Comparison of ENCODE assay signal across 24 mouse cellular contexts in genomic region chr2:132455029-132455428, GRCm38 (mm10).
DNase-seq lines count a peak whose midpoint lies in the region; ATAC-seq and TF ChIP-seq lines count a peak whose summit lies in the region.
"Had no signal": no experiment of that assay in that cellular context is flagged by ENCODE, and none has a peak within 500 bp of the region (broad histone marks: within the 10 kb centered on the region; RNA-seq: fewer than 3 reads in every experiment).

No protein-coding gene starts in this region.

- no peak for TF ChIP-seq CTCF in layer of hippocampus, adult 2 months (conservative IDR thresholded peaks at IDR 0.05)

- H3K9me3 ChIP-seq in forebrain, embryonic 13.5 days (replicated peaks), result no peaks in the 10 kb centered on the region
- no peaks in the 10 kb centered on the region for H3K9me3 ChIP-seq in forebrain, embryonic 10.5 days
- H3K9me3 ChIP-seq: embryonic facial prominence, embryonic 15.5 days; forebrain, embryonic 12.5 days; heart, embryonic 12.5 days; hindbrain, embryonic 10.5 days; intestine, embryonic 15.5 days had no signal

- H3K4me1 ChIP-seq in forebrain, embryonic 13.5 days, result 0 out of 2 replicates have a peak, but pooled peaks cover 8% of the 10 kb centered on the region
- peaks cover 15% of the 10 kb centered on the region for H3K4me1 ChIP-seq in forebrain, embryonic 10.5 days
- H3K4me1 ChIP-seq: embryonic facial prominence, embryonic 15.5 days; heart, embryonic 12.5 days; intestine, embryonic 15.5 days had no signal

- no peak overlapping the region for H3K27ac ChIP-seq in forebrain, embryonic 13.5 days
- no peak overlapping the region for H3K27ac ChIP-seq in forebrain, embryonic 10.5 days
- peak overlapping the region; percentile 8; the same call in 1 of the 2 replicates for H3K27ac ChIP-seq in layer of hippocampus, adult 2 months
- H3K27ac ChIP-seq: embryonic facial prominence, embryonic 15.5 days; forebrain, embryonic 12.5 days; heart, adult 2 months; hindbrain, embryonic 10.5 days; hindbrain, embryonic 14.5 days; intestine, embryonic 15.5 days had no signal

- peak; percentile 43; the same call in 1 of the 2 replicates for ATAC-seq in forebrain, embryonic 13.5 days
- ATAC-seq in monocyte, adult 5-6 weeks (replicated peaks; ENCODE audit: insufficient number of reproducible peaks, low FRiP score, low TSS enrichment, poor library complexity, severe bottlenecking), result no peak
- ATAC-seq: activated CD4-positive, CD25-positive, alpha-beta regulatory T cell, adult 4 months; CD4-positive, CD25-positive, alpha-beta regulatory T cell, adult 4 months; intestine, embryonic 15.5 days had no signal

- no peaks in the 10 kb centered on the region for H3K27me3 ChIP-seq in forebrain, embryonic 13.5 days
- no peaks in the 10 kb centered on the region for H3K27me3 ChIP-seq in forebrain, embryonic 10.5 days (ENCODE audit: poor library complexity, severe bottlenecking)
- H3K27me3 ChIP-seq: embryonic facial prominence, embryonic 15.5 days; forebrain, embryonic 12.5 days; heart, embryonic 12.5 days; intestine, embryonic 15.5 days had no signal

- H3K4me3 ChIP-seq in forebrain, embryonic 13.5 days, result no peak overlapping the region
- no peak overlapping the region for H3K4me3 ChIP-seq in forebrain, embryonic 10.5 days
- no peak overlapping the region for H3K4me3 ChIP-seq in layer of hippocampus, adult 2 months
- H3K4me3 ChIP-seq: embryonic facial prominence, embryonic 15.5 days; erythroblast, embryonic 14.5 days; forebrain, embryonic 12.5 days; heart, adult 2 months; heart, embryonic 12.5 days; hindbrain, embryonic 10.5 days; intestine, embryonic 15.5 days had no signal

- no peak overlapping the region for H3K9ac ChIP-seq in forebrain, embryonic 13.5 days
- H3K9ac ChIP-seq: embryonic facial prominence, embryonic 15.5 days; forebrain, embryonic 12.5 days; heart, embryonic 12.5 days; hindbrain, embryonic 14.5 days; intestine, embryonic 15.5 days had no signal

- H3K36me3 ChIP-seq in forebrain, embryonic 13.5 days (ENCODE audit: poor library complexity, severe bottlenecking), result no peaks in the 10 kb centered on the region
- no peaks in the 10 kb centered on the region for H3K36me3 ChIP-seq in forebrain, embryonic 10.5 days (replicated peaks)
- H3K36me3 ChIP-seq: embryonic facial prominence, embryonic 15.5 days; forebrain, embryonic 12.5 days; heart, embryonic 12.5 days; hindbrain, embryonic 10.5 days; intestine, embryonic 15.5 days had no signal

- no peak for DNase-seq in forebrain, embryonic 10.5 days (ENCODE audit: extremely low spot score, low spot score)
- no peak for DNase-seq in layer of hippocampus, adult 2 months (ENCODE audit: low spot score in 2 of 2)
- DNase-seq in layer of hippocampus, adult 11-12 months (ENCODE audit: low spot score), result no peak
- peak; percentile 13 for DNase-seq in WW6 (ENCODE audit: low read depth, low spot score)
- DNase-seq in spleen, postnatal 36 days (ENCODE audit: low spot score in 2 of 2), result no peak
- DNase-seq: adrenal gland, postnatal 14 days; B cell, adult 2 months; cerebellum, adult 8-10 months; cerebellum, postnatal 14 days; embryo, embryonic 11 days; gastrocnemius, postnatal 10 days; heart, adult 2 months; kidney, adult 18-20 months had no signal

- 84% methylated on average over 1 of the region's 1 CpGs for WGBS in forebrain, embryonic 13.5 days
- WGBS in forebrain, embryonic 10.5 days, result 84% methylated on average over 1 of the region's 1 CpGs

- H3K4me2 ChIP-seq in forebrain, embryonic 13.5 days, result no peak overlapping the region
- H3K4me2 ChIP-seq: embryonic facial prominence, embryonic 15.5 days; forebrain, embryonic 12.5 days; heart, embryonic 12.5 days; hindbrain, embryonic 14.5 days; intestine, embryonic 15.5 days had no signal
